Mouse (Mus musculus): ENCODE data around the gene Popdc3.

GRCm38 (mm10) chr10:45130004-45130403, 47.9 kb upstream of the Popdc3 start:
- TF ChIP-seq POLR2A (IDR thresholded peaks at IDR 0.05; ENCODE audit: borderline replicate concordance, low read depth, low read length) (no peak), CTCF (IDR thresholded peaks at IDR 0.05; ENCODE audit: low read depth, low read length) (no peak)

Data from bone marrow macrophage, adult 2 months (primary cell).